Mouse (Mus musculus): ENCODE data around the gene Lif.

DNA sequence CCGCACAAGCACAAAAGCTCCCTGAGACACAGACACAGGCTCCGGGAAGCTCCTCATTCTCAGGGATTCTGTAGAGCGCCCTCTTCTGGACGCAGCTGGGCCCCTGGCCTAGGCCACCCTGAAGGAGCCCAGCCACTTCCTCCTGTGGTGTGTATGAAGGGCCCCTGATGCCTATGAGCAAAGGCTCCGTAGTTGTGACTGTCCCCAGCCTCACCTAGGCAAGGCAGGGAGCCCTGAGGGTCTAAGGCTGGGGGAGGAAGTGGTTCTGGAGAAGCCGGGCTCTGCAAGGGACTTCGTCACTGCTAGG lies 3.8 kb downstream of the Lif start:
- TF ChIP-seq EP300 (IDR thresholded peaks at IDR 0.05; ENCODE audit: low read depth): no peak
- TF ChIP-seq CTCF (IDR thresholded peaks at IDR 0.05; ENCODE audit: low read depth): peak; percentile 77

Measured in liver, embryonic 14.5 days (tissue).